Mouse (Mus musculus): ENCODE results near the gene Zfp84.

The Zfp84 gene

DNA sequence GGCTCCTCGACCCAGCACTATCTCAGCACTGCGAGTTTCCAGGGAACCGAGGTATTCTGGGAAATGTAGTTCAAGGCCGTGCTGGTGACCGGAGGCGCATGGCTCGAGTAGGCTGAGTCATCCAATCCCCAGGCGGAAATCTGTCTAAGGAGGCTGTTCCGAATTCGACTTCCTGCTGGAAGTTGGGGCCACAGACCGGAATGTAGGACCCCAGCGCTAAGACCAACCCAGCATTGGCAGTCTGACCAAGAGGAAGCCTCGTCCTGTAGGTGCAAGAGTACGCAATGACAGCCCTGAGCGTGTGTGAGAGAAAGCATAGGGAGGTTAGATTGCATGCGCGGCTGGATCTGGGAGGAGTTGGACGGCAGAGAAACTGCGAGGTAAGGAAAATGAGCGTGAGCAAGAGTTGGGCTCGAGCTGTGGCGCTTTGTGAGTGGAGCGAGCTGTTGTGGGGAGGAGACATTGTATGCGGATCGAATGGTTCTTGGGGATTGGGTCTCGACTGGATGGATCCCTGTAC lies 47.6 kb downstream of the Zfp84 start, which contains the start of gene Zfp790:
TSS of gene Zfp790 (plus strand) at position 205 of the 520 bp plus-strand sequence.
- in situ Hi-C loops (cut with MboI, MseI): no loop called here

DNA sequence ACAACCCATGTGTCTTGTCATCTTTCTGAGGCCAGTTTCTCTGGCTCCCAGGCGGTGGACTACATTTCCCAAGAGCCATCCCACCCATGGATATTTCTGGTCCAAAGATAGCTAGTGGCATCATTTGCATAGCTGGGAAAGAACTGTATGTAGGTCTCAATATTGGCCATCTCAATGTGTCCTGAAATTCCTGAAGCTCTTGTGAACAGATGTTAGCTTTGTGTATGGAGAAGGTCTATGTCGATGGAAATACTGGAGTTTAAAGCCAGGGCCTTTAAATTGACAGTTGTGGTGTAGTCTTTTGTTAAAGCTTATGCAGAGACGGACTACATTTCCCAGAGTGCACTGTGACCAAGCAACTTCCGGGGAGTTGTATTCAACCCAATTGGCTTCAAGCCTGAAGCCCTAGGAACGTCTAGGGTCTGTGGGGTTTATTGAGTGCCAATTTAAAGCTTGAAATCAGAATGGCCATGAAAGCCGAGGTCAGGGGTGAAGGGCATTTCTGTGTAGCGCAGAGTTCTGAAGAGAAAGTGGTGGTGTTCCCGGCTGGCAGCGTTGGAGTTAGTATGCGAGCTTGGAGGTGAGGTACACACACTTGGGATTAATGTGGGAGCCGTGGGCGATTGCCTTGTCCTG lies 50.4 kb downstream of the Zfp84 start:
- in situ Hi-C loops (cut with MboI, MseI): no loop called here

DNA sequence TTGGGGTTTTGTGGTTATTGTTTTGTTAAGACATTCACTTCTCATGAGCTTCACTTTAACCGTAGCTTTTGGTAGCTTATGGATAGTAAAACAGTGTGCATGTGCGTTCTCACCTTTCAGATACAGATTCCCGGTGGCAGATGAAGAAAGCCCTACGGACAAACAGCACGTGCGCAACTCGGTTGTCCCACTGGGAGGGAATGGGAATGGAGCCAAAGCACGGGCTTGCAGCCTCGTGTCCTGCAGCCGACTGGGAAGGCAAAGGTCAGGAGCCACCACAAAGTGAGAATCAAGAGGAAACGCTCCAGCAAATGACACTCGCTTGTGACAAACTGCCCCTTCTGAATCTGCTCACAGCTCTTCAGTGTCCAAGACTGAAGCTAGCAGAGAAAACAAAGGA lies 59.6 kb downstream of the Zfp84 start:
- in situ Hi-C loops (cut with MboI, MseI): no loop called here

All from regulatory T cell (primary cell).